Mouse (Mus musculus) lung, embryonic 15.5 days (tissue): ENCODE measurements around the gene Inca1. TPM values are rescaled to one million over a fixed set of nuclear protein-coding genes. Genes with fewer than 3 reads are reported as not detected.
A peak's percentile ranks its signal among the peaks of the same experiment; 100 is the strongest.

Experiments used
- ATAC-seq: fragments of 200-750 bp; cut with Nextera tagmentation; 2 replicates; pipeline ENCODE4 v1.8.0; 2017; ENCODE audit warnings: moderate number of reproducible peaks, borderline replicate concordance; ENCODE audit not compliant: low FRiP score, low TSS enrichment; ENCODE audit errors: extremely low read depth
- H3K27ac ChIP-seq: fragments of 300-500 bp; sonication (generic); 2 replicates; pipeline ENCODE4 v1.5.1; 2015; ENCODE audit warnings: moderate library complexity, mild to moderate bottlenecking, inconsistent platforms
- H3K27me3 ChIP-seq: fragments of 300-500 bp; sonication (generic); 2 replicates; pipeline ENCODE4 v1.6.1; 2015; ENCODE audit warnings: inconsistent platforms
- H3K36me3 ChIP-seq: fragments of 300-500 bp; sonication (generic); 2 replicates; pipeline ENCODE4 v1.6.1; 2015; ENCODE audit warnings: inconsistent platforms
- H3K4me1 ChIP-seq: fragments of 300-500 bp; sonication (generic); 2 replicates; pipeline ENCODE4 v1.6.1; 2015; ENCODE audit warnings: inconsistent platforms
- H3K4me2 ChIP-seq: fragments of 300-500 bp; sonication (generic); 2 replicates; pipeline ENCODE4 v1.6.1; 2015; ENCODE audit warnings: inconsistent platforms, mild to moderate bottlenecking, moderate library complexity
- H3K4me3 ChIP-seq: fragments of 300-500 bp; sonication (generic); 2 replicates; pipeline ENCODE4 v1.5.1; 2015; ENCODE audit warnings: mild to moderate bottlenecking, inconsistent platforms
- H3K9ac ChIP-seq: fragments of 300-500 bp; sonication (generic); 2 replicates; pipeline ENCODE4 v1.6.1; 2015; ENCODE audit warnings: inconsistent platforms
- H3K9me3 ChIP-seq: fragments of 300-500 bp; sonication (generic); 2 replicates; pipeline ENCODE4 v1.6.1; 2016; ENCODE audit warnings: inconsistent platforms
- WGBS: fragments of 180-500 bp; shearing (Covaris S2); methylation state at CpG from one replicate; pipeline ENCODE4 v1.1.7; 2015; 5-methylcytosine and 5-hydroxymethylcytosine counted together
- polyA plus RNA-seq: library from polyadenylated mRNA; unstranded; fragments of >200 nt; fragmentation: Nextera tagmentation; extraction: Ambion mirVana; gene quantifications from 2 replicates; pipeline ENCODE4 v1.2.1, GENCODE M21; 2015

The Inca1 gene
- polyA plus RNA-seq, 1 experiment from 2014 or later = 1.5 TPM

GRCm38 (mm10) chr11:70700613-70701012 lies 658 bp upstream of the Inca1 start:
- under 1% methylated on average over 31 of the region's 34 CpGs for WGBS
- peaks cover 24% of the 10 kb centered on the region for H3K4me1 ChIP-seq
- peak overlapping the region; percentile 99 for H3K4me3 ChIP-seq
- H3K27ac ChIP-seq = peak overlapping the region; percentile 98
- peak; percentile 33 for ATAC-seq
- no peaks in the 10 kb centered on the region for H3K27me3 ChIP-seq
- no peaks in the 10 kb centered on the region for H3K9me3 ChIP-seq
- peaks cover 22% of the 10 kb centered on the region for H3K36me3 ChIP-seq
- H3K4me2 ChIP-seq = peak overlapping the region; percentile 89
- H3K9ac ChIP-seq = peak overlapping the region; percentile 94

GRCm38 (mm10) chr11:70699051-70699450 lies 904 bp downstream of the Inca1 start:
- Histone ChIP-seq H3K27ac (no peak overlapping the region), H3K4me3 (no peak overlapping the region; the same call in 1 of the 2 replicates), H3K9me3 (no peaks in the 10 kb centered on the region), H3K27me3 (no peaks in the 10 kb centered on the region), H3K4me1 (peaks cover 24% of the 10 kb centered on the region), H3K36me3 (peaks cover 7% of the 10 kb centered on the region), H3K9ac (no peak overlapping the region), H3K4me2 (no peak overlapping the region)
- 79% methylated on average over 2 of the region's 2 CpGs for WGBS
- no peak for ATAC-seq

- Histone ChIP-seq H3K27ac (no peak overlapping the region), H3K4me3 (no peak overlapping the region), H3K36me3 (no peaks in the 10 kb centered on the region), H3K9me3 (no peaks in the 10 kb centered on the region), H3K4me1 (peaks cover 19% of the 10 kb centered on the region), H3K27me3 (no peaks in the 10 kb centered on the region), H3K9ac (no peak overlapping the region), H3K4me2 (no peak overlapping the region)
- WGBS = 69% methylated on average over 3 of the region's 3 CpGs
- ATAC-seq = no peak
Measured at GRCm38 (mm10) chr11:70697376-70697775, 2.6 kb downstream of the Inca1 start.

- Histone ChIP-seq H3K4me2 (no peak overlapping the region), H3K9ac (no peak overlapping the region), H3K36me3 (no peaks in the 10 kb centered on the region), H3K27ac (no peak overlapping the region), H3K4me1 (peaks cover 6% of the 10 kb centered on the region), H3K27me3 (no peaks in the 10 kb centered on the region), H3K9me3 (no peaks in the 10 kb centered on the region), H3K4me3 (no peak overlapping the region)
- 62% methylated on average over 3 of the region's 3 CpGs for WGBS
- ATAC-seq = no peak
Measured at GRCm38 (mm10) chr11:70693504-70693903, 6.5 kb downstream of the Inca1 start.

- WGBS = 45% methylated on average over 4 of the region's 4 CpGs
- H3K9me3 ChIP-seq = no peaks in the 10 kb centered on the region
- H3K9ac ChIP-seq = no peak overlapping the region
- no peaks in the 10 kb centered on the region for H3K27me3 ChIP-seq
- no peak overlapping the region for H3K4me3 ChIP-seq
- ATAC-seq = no peak
- H3K4me2 ChIP-seq = no peak overlapping the region
- no peak overlapping the region for H3K27ac ChIP-seq
- peaks cover 10% of the 10 kb centered on the region for H3K36me3 ChIP-seq
- H3K4me1 ChIP-seq = peaks cover 22% of the 10 kb centered on the region
Measured at GRCm38 (mm10) chr11:70689578-70689977, 10.4 kb downstream of the Inca1 start.

- Histone ChIP-seq H3K27me3 (no peaks in the 10 kb centered on the region), H3K4me2 (peak overlapping the region; percentile 91), H3K4me3 (peak overlapping the region; percentile 80), H3K4me1 (peaks cover 22% of the 10 kb centered on the region), H3K27ac (peak overlapping the region; percentile 86), H3K9me3 (no peaks in the 10 kb centered on the region), H3K36me3 (peaks cover 22% of the 10 kb centered on the region), H3K9ac (peak overlapping the region; percentile 80)
- no peak for ATAC-seq
- WGBS = 12% methylated on average over 8 of the region's 8 CpGs
Measured at GRCm38 (mm10) chr11:70688372-70688771, 11.6 kb downstream of the Inca1 start.

GRCm38 (mm10) chr11:70687601-70688199 lies 12.3 kb downstream of the Inca1 start, which contains the start of gene Camta2:
TSS of gene Camta2 (minus strand) at chr11:70688105.
- Histone ChIP-seq H3K4me3 (peak within 1 kb of the TSS; percentile 80), H3K9me3 (no peaks in the 10 kb centered on the region), H3K4me1 (peaks cover 23% of the 10 kb centered on the region), H3K36me3 (peaks cover 27% of the 10 kb centered on the region), H3K9ac (peak within 1 kb of the TSS; percentile 80), H3K27me3 (no peaks in the 10 kb centered on the region), H3K27ac (peak within 1 kb of the TSS; percentile 86), H3K4me2 (peak within 1 kb of the TSS; percentile 91)
- under 1% methylated on average over 42 of the region's 55 CpGs for WGBS
- ATAC-seq = peak; percentile 92

- Histone ChIP-seq H3K27ac (peak overlapping the region; percentile 86), H3K4me3 (peak overlapping the region; percentile 80), H3K4me2 (peak overlapping the region; percentile 91), H3K4me1 (peaks cover 30% of the 10 kb centered on the region), H3K9me3 (no peaks in the 10 kb centered on the region), H3K9ac (peak overlapping the region; percentile 80), H3K36me3 (peaks cover 30% of the 10 kb centered on the region), H3K27me3 (no peaks in the 10 kb centered on the region)
- peak; percentile 58 for ATAC-seq
- 2% methylated on average over 16 of the region's 16 CpGs for WGBS
Measured at GRCm38 (mm10) chr11:70686901-70687566, 12.9 kb downstream of the Inca1 start.

- no peak overlapping the region for H3K4me2 ChIP-seq
- H3K27me3 ChIP-seq = no peaks in the 10 kb centered on the region
- 85% methylated on average over 5 of the region's 5 CpGs for WGBS
- H3K9me3 ChIP-seq = no peaks in the 10 kb centered on the region
- H3K4me3 ChIP-seq = no peak overlapping the region
- H3K4me1 ChIP-seq = peaks cover 25% of the 10 kb centered on the region
- no peak overlapping the region for H3K9ac ChIP-seq
- ATAC-seq = no peak
- peaks cover 52% of the 10 kb centered on the region for H3K36me3 ChIP-seq
- H3K27ac ChIP-seq = no peak overlapping the region
Measured at GRCm38 (mm10) chr11:70683640-70684039, 16.3 kb downstream of the Inca1 start.

- H3K9ac ChIP-seq = no peak overlapping the region
- H3K27ac ChIP-seq = no peak overlapping the region
- ATAC-seq = peak; percentile 56
- peaks cover 17% of the 10 kb centered on the region for H3K4me1 ChIP-seq
- no peak overlapping the region for H3K4me2 ChIP-seq
- no peaks in the 10 kb centered on the region for H3K27me3 ChIP-seq
- WGBS = 31% methylated on average over 11 of the region's 11 CpGs
- no peaks in the 10 kb centered on the region for H3K9me3 ChIP-seq
- H3K36me3 ChIP-seq = peaks cover 54% of the 10 kb centered on the region
- no peak overlapping the region for H3K4me3 ChIP-seq
Measured at GRCm38 (mm10) chr11:70681897-70682581, 17.9 kb downstream of the Inca1 start.

- Histone ChIP-seq H3K4me1 (peaks cover 9% of the 10 kb centered on the region), H3K36me3 (peaks cover 63% of the 10 kb centered on the region), H3K9ac (no peak overlapping the region), H3K9me3 (no peaks in the 10 kb centered on the region), H3K4me3 (no peak overlapping the region), H3K4me2 (no peak overlapping the region), H3K27ac (no peak overlapping the region), H3K27me3 (no peaks in the 10 kb centered on the region)
- ATAC-seq = no peak
- 68% methylated on average over 12 of the region's 12 CpGs for WGBS
Measured at GRCm38 (mm10) chr11:70681170-70681569, 18.8 kb downstream of the Inca1 start.

GRCm38 (mm10) chr11:70679894-70680293 lies 20.1 kb downstream of the Inca1 start:
- Histone ChIP-seq H3K36me3 (peaks cover 62% of the 10 kb centered on the region), H3K27me3 (no peaks in the 10 kb centered on the region), H3K27ac (no peak overlapping the region), H3K4me3 (no peak overlapping the region), H3K4me1 (peaks cover 9% of the 10 kb centered on the region), H3K9me3 (no peaks in the 10 kb centered on the region), H3K4me2 (no peak overlapping the region), H3K9ac (no peak overlapping the region)
- no peak for ATAC-seq
- 89% methylated on average over 7 of the region's 8 CpGs for WGBS
